Mouse (Mus musculus) kidney, postnatal 10 days (tissue): ENCODE measurements around the gene Pla2g7.
A peak's percentile ranks its signal among the peaks of the same experiment; 100 is the strongest.

ENCODE experiments used
- DNase-seq: peaks from one replicate; pipeline ENCODE4 v3.0.0; 2021; ENCODE audit warnings: mixed read lengths

The Pla2g7 gene

DNA sequence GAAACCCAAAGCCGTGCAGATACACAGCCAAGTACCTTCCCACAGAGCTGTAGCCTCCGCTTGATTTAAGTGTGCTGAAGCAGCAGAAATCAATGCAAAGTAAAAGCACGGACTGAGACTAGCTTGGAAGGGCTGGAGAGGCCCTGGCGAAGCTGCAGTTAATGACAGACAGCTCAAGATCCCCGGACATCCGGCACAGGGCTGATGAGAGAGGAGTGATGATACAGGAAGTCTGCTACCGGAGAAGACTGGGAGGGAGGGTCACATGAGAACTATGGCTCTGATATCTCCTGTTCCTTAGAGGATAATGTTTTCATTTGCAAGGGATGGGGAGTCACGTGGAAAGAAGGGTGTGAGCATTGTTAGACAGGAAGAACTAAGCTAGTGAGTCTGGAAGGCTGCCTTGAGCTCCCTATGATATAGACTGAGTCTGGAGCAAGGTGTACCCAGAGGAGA, 13.1 kb downstream of the Pla2g7 start:
- DNase-seq: peak; percentile 59

- DNase-seq: no peak
These were observed 16.9 kb downstream of the Pla2g7 start for GRCm38 (mm10) chr17:43584771-43585170.

DNA sequence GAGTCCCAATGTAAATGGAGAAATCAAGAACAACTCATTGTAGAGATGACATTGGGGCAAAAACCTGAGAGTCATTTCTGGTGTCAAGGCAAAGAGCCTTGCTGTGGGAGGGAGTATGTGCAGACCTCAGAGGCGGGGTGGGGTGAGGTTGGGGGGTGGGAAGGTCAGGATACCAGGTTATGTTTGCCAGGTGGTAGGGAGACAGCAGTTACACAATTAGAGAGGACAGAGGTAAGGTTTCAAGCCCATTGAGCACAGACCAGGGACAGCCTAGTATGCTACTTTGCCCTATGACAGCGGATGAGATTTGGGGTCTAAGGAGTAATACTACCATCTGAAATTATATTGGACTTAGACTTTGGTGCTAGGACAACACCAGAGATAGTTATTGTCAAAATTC, 19.4 kb downstream of the Pla2g7 start:
- no peak for DNase-seq

DNA sequence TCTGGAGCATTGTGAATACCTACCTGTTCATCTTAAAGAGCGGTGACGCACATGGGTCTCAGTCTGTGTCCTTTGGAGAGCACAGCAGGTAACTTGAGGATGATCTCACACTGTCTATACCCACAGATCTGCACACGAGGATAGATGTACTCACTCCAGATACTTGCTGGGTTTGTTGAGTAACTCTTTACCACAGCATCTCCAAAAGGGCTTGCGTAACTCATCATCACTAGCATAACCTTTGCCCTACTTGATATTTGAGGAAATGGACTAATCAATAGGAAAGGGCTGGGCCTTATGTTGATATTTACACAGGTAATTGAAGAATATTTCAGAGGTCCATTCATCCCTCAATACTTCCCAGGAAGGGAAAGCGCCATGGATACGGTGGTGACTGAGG, 21.9 kb downstream of the Pla2g7 start:
- no peak for DNase-seq

DNA sequence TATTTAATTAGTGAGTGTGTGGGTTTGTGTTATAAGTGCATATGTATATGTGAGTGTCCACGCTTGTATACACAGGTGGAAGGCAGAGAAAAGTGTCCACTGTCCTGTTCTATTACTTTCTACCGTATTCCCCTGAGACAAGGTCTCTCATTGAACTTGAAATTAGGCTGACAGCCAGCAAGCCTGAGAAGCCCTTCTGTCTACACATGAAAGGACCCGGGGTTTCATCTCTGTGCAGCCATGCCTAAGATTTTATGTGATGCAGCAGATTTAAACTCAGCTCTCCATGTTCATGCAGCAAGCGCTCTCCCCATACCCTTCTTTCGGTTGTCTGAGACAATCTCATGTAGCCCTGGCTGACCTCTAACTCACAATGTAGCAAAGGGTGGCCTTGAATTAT, 22.6 kb downstream of the Pla2g7 start:
- no peak for DNase-seq

GRCm38 (mm10) chr17:43592296-43593291, 24.7 kb downstream of the Pla2g7 start:
- no peak for DNase-seq

GRCm38 (mm10) chr17:43597742-43598141, 29.8 kb downstream of the Pla2g7 start:
- DNase-seq: no peak

DNA sequence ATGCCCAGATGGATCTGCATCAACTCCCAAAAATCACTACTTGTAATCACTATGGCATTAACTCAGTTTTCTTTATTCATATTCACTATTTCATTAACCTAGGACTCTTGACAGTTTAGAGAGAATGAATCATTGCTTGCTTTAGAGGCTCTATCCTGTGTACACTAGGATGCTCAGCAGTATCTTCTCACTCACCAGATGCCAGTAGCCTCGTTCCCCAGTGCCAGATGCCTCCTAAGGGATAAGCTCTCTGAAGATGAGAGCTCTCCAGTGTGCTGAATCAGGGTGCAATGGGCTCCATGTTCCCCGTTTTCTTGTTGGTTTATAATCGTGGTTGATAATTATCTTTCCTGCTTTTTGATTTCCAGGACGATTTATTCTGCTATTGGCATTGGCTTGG, 30.8 kb downstream of the Pla2g7 start:
- DNase-seq: no peak

- peak; percentile 88 for DNase-seq
These were observed 38.8 kb downstream of the Pla2g7 start for GRCm38 (mm10) chr17:43606704-43607103.

GRCm38 (mm10) chr17:43611586-43611985, 43.7 kb downstream of the Pla2g7 start:
- DNase-seq: peak; percentile 68

DNA sequence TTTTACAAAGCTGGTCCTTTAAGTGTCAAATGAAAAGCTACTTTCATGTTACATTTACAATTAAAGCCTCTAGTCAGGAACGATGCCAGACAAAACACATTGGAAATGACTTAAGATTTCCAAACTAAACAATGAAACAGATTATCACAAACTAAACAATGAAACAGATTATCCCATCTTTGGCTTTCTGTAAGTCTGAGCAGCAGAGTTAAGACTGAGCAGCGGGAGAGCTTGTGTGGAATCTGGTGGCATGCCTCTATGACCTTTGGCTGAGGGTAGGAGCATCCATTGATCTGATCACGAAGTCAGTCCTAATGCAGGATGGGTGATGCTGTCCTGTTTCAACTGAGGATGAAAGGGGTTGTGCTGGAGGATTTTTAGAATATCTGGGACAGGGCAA, 44.3 kb downstream of the Pla2g7 start:
- no peak for DNase-seq

- no peak for DNase-seq
These were observed 51.3 kb downstream of the Pla2g7 start for GRCm38 (mm10) chr17:43619156-43619555.

GRCm38 (mm10) chr17:43622076-43622475, 54.2 kb downstream of the Pla2g7 start:
- no peak for DNase-seq

GRCm38 (mm10) chr17:43628246-43628645, 60.3 kb downstream of the Pla2g7 start:
- no peak for DNase-seq

DNA sequence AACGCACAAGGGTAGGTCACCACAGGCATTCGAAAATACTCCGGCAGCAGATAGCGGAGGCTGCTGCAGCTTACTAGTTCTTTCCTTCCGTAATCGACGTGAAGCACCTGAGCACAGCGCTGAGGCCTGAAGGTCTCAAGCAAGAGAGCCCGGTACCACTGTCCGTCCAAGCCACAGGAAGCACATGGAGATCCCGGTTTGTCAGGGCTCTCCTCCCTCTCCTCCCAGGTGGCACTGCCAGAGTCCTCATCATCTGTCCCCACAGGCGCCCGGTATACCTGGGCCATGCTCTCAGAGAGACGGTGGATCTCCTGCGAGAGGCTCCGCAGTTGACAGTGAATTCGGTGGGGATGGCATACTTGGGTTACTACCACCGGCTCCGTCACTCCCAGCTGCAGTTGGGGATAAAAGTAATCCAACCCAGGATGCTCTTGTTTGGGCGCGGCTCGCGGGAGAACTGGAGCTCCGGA, 61.2 kb downstream of the Pla2g7 start:
- DNase-seq: no peak

GRCm38 (mm10) chr17:43629496-43630426, 61.9 kb downstream of the Pla2g7 start, which contains the start of gene Tdrd6:
Gene Tdrd6, minus strand, starts transcription at chr17:43630299.
- peak; percentile 37 for DNase-seq

DNA sequence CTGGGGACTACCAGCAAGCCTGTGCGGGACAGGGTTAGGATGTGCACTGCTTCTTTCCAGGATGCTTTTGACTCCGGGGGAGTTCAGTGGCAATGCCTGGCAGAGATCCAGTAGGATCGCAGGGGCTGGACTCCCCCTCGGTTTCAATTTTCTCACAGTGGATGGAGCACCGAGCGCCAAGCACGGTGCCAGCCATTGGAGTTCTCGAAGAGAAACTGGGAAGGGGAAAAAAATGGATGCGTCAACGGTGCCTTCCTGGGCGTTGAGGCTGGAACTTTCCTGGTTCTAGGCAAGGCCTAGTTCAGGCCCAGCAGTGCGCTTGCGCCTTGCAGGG, 62.5 kb downstream of the Pla2g7 start:
- DNase-seq: no peak

DNA sequence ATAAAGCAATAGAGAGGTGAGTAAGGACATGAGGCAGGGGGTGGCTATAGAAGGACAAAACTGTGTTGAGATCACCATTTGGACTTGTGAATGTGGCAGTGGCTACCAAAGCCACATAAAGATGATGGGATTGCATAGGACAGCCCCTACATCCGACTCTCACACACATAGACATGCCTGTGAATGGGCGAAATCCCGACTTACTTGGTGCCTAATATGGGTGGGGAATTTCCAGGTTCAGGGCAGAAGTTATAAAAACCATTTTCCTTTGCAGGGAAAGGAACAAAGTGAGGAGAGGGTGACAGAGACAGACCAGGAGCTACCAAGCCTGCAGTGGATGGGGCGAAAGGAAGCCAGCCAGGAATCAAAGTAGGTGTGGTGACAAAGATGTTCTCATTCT, 69.2 kb downstream of the Pla2g7 start:
- DNase-seq: no peak

DNA sequence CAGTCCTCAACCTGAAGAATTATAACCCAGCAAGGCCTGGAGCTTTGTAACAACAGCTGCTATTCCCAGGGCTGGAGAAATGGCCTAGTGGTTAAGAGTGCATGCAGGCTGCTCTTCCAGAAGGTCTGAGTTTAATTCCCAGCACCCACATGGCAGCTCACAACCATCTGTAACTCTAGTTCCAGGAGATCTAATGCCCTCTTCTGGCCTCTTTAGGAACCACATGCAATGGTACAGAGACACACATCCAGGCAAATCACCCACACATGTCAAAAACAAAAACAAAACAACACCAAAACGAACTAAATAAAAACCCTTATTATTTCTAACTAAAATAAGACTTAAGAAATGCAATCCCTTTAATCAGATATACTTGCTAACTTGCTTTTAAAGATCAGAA, 72.9 kb downstream of the Pla2g7 start:
- DNase-seq: no peak

DNA sequence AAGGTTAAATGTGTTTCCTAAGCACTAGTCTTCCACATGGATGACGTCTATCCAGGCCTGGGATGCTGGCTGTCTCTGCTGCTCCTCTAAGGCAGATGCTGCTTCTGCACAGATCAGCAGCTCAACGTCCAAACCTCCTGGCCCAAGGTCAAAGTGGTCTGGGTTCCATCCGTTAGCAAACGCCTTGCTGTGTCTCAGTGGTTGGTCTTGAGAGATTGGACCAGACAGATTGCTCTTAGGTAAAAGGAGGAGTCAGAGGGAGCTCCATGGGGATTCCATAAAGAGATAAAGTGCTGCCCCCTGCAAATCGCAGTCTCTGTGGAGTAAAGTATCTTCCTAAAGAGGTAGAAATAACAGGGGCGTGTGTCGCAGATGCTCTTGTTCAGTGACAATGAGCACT, 75.3 kb downstream of the Pla2g7 start:
- no peak for DNase-seq

DNA sequence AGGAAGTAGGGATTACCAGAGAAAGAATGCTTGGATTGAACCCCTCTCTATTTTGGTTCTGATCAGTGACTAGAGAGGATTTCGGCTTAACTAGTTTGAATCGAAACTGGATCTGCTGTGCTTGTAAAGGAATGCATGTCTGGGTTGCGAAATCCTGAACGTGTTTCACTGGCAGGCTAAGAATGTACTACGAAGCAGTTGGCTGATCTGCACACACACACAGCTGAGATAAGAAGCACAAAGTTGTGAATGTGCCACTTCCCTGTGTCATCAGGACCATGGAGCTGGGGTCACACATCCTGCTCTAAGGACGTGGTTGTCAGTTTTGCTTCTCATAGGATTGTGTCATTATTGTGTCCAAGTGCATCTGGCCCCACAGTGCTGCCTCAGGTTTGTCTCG, 76.5 kb downstream of the Pla2g7 start:
- DNase-seq: no peak

- no peak for DNase-seq
These were observed 77.2 kb downstream of the Pla2g7 start for GRCm38 (mm10) chr17:43645136-43645535.

GRCm38 (mm10) chr17:43646925-43647324, 79.0 kb downstream of the Pla2g7 start:
- DNase-seq: no peak
